Mouse (Mus musculus): ENCODE data around the gene Stard3. TPM values are rescaled to one million over a fixed set of nuclear protein-coding genes. Genes with fewer than 3 reads are reported as not detected.

Gene Stard3
- total and polyA plus RNA-seq, 3 experiments: 31.7 to 39.6 (median 33.9) TPM

- dilution Hi-C loops (cut with MboI; ENCODE audit: extremely low pct_ligation_motif_present, extremely low pct_unique_long_range_greater_than_20kb, low sequenced_read_pairs): no loop called here
- in situ Hi-C loops (cut with MboI; ENCODE audit: low pct_ligation_motif_present, low pct_unique_long_range_greater_than_20kb, low sequenced_read_pairs): loop anchor here (5.0 kb wide), 2 partner anchors 35 to 90 kb away; partner anchors contain the start of gene Grb7
- Histone ChIP-seq H3K36me3 (replicated peaks in 1 of 2; ENCODE audit: control insufficient read depth in 1 of 2, insufficient read depth in 1 of 2, low read length in 1 of 2) (peaks cover 0 to 29% of the 10 kb centered on the region in 2 experiments), H3K4me2 (ENCODE audit: insufficient read depth, low read depth, poor library complexity, severe bottlenecking) (peak overlapping the region; percentile 87), H3K27ac (ENCODE audit: insufficient read depth, low read depth) (no peak overlapping the region), H3K9me3 (replicated peaks; ENCODE audit: low read length) (no peaks in the 10 kb centered on the region), H3K4me3 (replicated peaks in 1 of 3; ENCODE audit: low read depth in 2 of 3, low read length in 2 of 3, poor library complexity in 1 of 3) (peak overlapping the region; percentile 55 to 97 (median 59)), H3K4me1 (ENCODE audit: control insufficient read depth in 1 of 2, insufficient read depth in 2 of 2) (peaks cover 11 to 54% of the 10 kb centered on the region in 2 experiments), H3K27me3 (replicated peaks) (peaks cover 42% of the 10 kb centered on the region), H3K9ac (ENCODE audit: insufficient read depth, low read depth) (peak overlapping the region; percentile 69), H3K79me2 (replicated peaks; ENCODE audit: control insufficient read depth, extremely low read depth, insufficient read depth, poor library complexity, severe bottlenecking) (peaks cover 11% of the 10 kb centered on the region)
- no peak for TF ChIP-seq PAX5 (IDR thresholded peaks at IDR 0.05; ENCODE audit: low read length)
- TF ChIP-seq ELF1 (IDR thresholded peaks at IDR 0.05; ENCODE audit: low read depth, low read length): no peak
- TF ChIP-seq POLR2AphosphoS2 (IDR thresholded peaks at IDR 0.05; ENCODE audit: low read depth, low read length): no peak
- no peak for TF ChIP-seq MXI1 (IDR thresholded peaks at IDR 0.05; ENCODE audit: low read depth, low read length)
- TF ChIP-seq CHD1 (IDR thresholded peaks at IDR 0.05; ENCODE audit: low read depth, low read length): no peak
- no peak for TF ChIP-seq IRF4 (IDR thresholded peaks at IDR 0.05; ENCODE audit: low read depth, low read length)
- no peak for TF ChIP-seq ZKSCAN1 (IDR thresholded peaks at IDR 0.05; ENCODE audit: borderline replicate concordance, low read depth, low read length)
- no peak for TF ChIP-seq TCF12 (IDR thresholded peaks at IDR 0.05; ENCODE audit: low read depth, low read length)
- TF ChIP-seq MAFK (IDR thresholded peaks at IDR 0.05; ENCODE audit: insufficient replicate concordance, low read length): no peak
- TF ChIP-seq ZNF384 (IDR thresholded peaks at IDR 0.05; ENCODE audit: low read depth, low read length): no peak
- DNase-seq (ENCODE audit: extremely low read depth): no peak
These were observed 590 bp upstream of the Stard3 start for GRCm38 (mm10) chr11:98357396-98358160.

GRCm38 (mm10) chr11:98360866-98361521 lies 2.8 kb downstream of the Stard3 start:
- TF ChIP-seq MXI1 (IDR thresholded peaks at IDR 0.05; ENCODE audit: low read depth, low read length): no peak
- TF ChIP-seq JUND (conservative IDR thresholded peaks at IDR 0.05; ENCODE audit: low read depth, low read length): no peak
- TF ChIP-seq NELFE (IDR thresholded peaks at IDR 0.05; ENCODE audit: low read depth, low read length): no peak
- TF ChIP-seq POLR2A (IDR thresholded peaks at IDR 0.05; ENCODE audit: low read depth, low read length): no peak
- no peak for TF ChIP-seq SMC3 (IDR thresholded peaks at IDR 0.05; ENCODE audit: low read depth, low read length)
- TF ChIP-seq CTCF (conservative IDR thresholded peaks at IDR 0.05 in 1 of 2, IDR thresholded peaks at IDR 0.05 in 1 of 2; ENCODE audit: low read depth in 2 of 2, low read length in 2 of 2): no peak
- dilution Hi-C loops (cut with MboI; ENCODE audit: extremely low pct_ligation_motif_present, extremely low pct_unique_long_range_greater_than_20kb, low sequenced_read_pairs): no loop called here
- no peak overlapping the region for H3K4me3 ChIP-seq (replicated peaks in 1 of 3; ENCODE audit: low read depth in 2 of 3, low read length in 2 of 3, poor library complexity in 1 of 3)

More at GRCm38 (mm10) chr11:98360866-98361521, 2.8 kb downstream of the Stard3 start:
- Histone ChIP-seq H3K27ac (ENCODE audit: insufficient read depth, low read depth) (no peak overlapping the region), H3K27me3 (replicated peaks) (peaks cover 13% of the 10 kb centered on the region), H3K9ac (ENCODE audit: insufficient read depth, low read depth) (no peak overlapping the region), H3K4me2 (ENCODE audit: insufficient read depth, low read depth, poor library complexity, severe bottlenecking) (no peak overlapping the region), H3K79me2 (replicated peaks; ENCODE audit: control insufficient read depth, extremely low read depth, insufficient read depth, poor library complexity, severe bottlenecking) (peaks cover 11% of the 10 kb centered on the region), H3K4me1 (ENCODE audit: control insufficient read depth in 1 of 2, insufficient read depth in 2 of 2) (peaks cover 11 to 47% of the 10 kb centered on the region in 2 experiments), H3K36me3 (replicated peaks in 1 of 2; ENCODE audit: control insufficient read depth in 1 of 2, insufficient read depth in 1 of 2, low read length in 1 of 2) (peaks cover 0 to 43% of the 10 kb centered on the region in 2 experiments), H3K9me3 (replicated peaks; ENCODE audit: low read length) (no peaks in the 10 kb centered on the region)
- DNase-seq (ENCODE audit: extremely low read depth): no peak
- in situ Hi-C loops (cut with MboI; ENCODE audit: low pct_ligation_motif_present, low pct_unique_long_range_greater_than_20kb, low sequenced_read_pairs): no loop called here

Measured in CH12.LX (cell line).